Mouse (Mus musculus) CD4-positive naive resting alpha-beta T cell, adult 76 days (primary cell): ENCODE results near the gene Zdhhc17. TPM values are rescaled to one million over a fixed set of nuclear protein-coding genes. Genes with fewer than 3 reads are reported as not detected.

Experiments used
- total RNA-seq: library from RNA; stranded (reverse); gene quantifications from one replicate; pipeline ENCODE4 v1.2.4, GENCODE M21; 2023

Gene Zdhhc17
- 50.9 TPM for total RNA-seq

GRCm38 (mm10) chr10:111009641-111010479, at the start of gene Zdhhc17:
Gene Zdhhc17 (minus strand): TSS chr10:111010140.

GRCm38 (mm10) chr10:110919531-110920343, 90.2 kb downstream of the Zdhhc17 start, which contains the start of gene Csrp2:
Gene Csrp2 (plus strand): TSS chr10:110919789.

Other genes with a start within 250 kb of the Zdhhc17 start
- gene Csrp2, start 90.4 kb downstream of the Zdhhc17 start, total RNA-seq = 2.7 TPM
- gene Osbpl8, start 154.6 kb upstream of the Zdhhc17 start, total RNA-seq = 72.5 TPM